Mouse (Mus musculus): ENCODE data around the gene Ncstn.

DNA sequence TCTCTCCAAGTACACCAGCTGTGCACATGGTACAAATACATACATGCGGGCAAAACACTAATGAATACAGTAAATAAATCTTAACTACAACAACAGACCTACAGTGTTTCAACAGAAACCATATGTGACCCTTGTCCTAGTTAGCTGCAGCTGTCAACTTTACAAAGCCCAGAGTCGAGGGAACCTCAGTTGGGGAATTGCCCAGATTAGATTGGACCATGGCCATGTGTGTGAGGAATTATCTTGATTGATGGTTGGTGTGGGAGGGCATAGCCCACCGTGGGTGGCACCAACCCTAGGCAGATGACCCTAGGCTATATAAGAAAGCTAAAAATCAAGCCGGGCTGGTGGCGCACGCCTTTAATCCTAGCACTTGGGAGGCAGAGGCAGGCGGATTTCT, 49.7 kb upstream of the Ncstn start:
- TF ChIP-seq CTCF (IDR thresholded peaks at IDR 0.05; ENCODE audit: extremely low read depth, insufficient read depth, insufficient read length, insufficient replicate concordance) (no peak), POLR2A (IDR thresholded peaks at IDR 0.05; ENCODE audit: low read depth, low read length) (no peak)

Measured in spleen, adult 2 months (tissue).